Mouse (Mus musculus) neural tube, embryonic 14.5 days (tissue): Measurements from ENCODE around the gene Skap1. TPM values are rescaled to one million over a fixed set of nuclear protein-coding genes. Genes with fewer than 3 reads are reported as not detected.

ENCODE experiments used
- ATAC-seq: fragments of 200-750 bp; cut with Nextera tagmentation; 2 replicates; pipeline ENCODE4 v1.8.0; 2017; ENCODE audit warnings: low read depth, mild to moderate bottlenecking, moderate TSS enrichment, moderate library complexity
- H3K27ac ChIP-seq: fragments of 300-500 bp; sonication (generic); 2 replicates; pipeline ENCODE4 v1.5.1; 2014; ENCODE audit warnings: low read depth, mild to moderate bottlenecking, control low read depth, low read length, moderate library complexity, mixed read lengths
- H3K27me3 ChIP-seq: fragments of 300-500 bp; sonication (generic); 2 replicates; pipeline ENCODE4 v1.6.1; 2014; ENCODE audit warnings: low read length; ENCODE audit not compliant: control insufficient read depth, insufficient read depth
- H3K36me3 ChIP-seq: fragments of 300-500 bp; sonication (generic); 2 replicates; pipeline ENCODE4 v1.6.1; 2014; ENCODE audit warnings: low read length, mixed read lengths; ENCODE audit not compliant: control insufficient read depth, insufficient read depth
- H3K4me1 ChIP-seq: fragments of 300-500 bp; sonication (generic); 2 replicates; pipeline ENCODE4 v1.6.1; 2014; ENCODE audit warnings: low read length; ENCODE audit not compliant: control insufficient read depth, insufficient read depth
- H3K4me2 ChIP-seq: fragments of 300-500 bp; sonication (generic); 2 replicates; pipeline ENCODE4 v1.6.1; 2014; ENCODE audit warnings: mild to moderate bottlenecking, low read depth, low read length, control low read depth
- H3K4me3 ChIP-seq: fragments of 300-500 bp; sonication (generic); 2 replicates; pipeline ENCODE4 v1.5.1; 2014; ENCODE audit warnings: low read depth, low read length, control low read depth, mixed read lengths
- H3K9ac ChIP-seq: fragments of 300-500 bp; sonication (generic); replicated peaks from 2 replicates; pipeline ENCODE4 v1.6.1; 2014; ENCODE audit warnings: low read depth, mild to moderate bottlenecking, control low read depth, low read length, mixed read lengths
- H3K9me3 ChIP-seq: fragments of 300-500 bp; sonication (generic); 2 replicates; pipeline ENCODE4 v1.6.1; 2016; ENCODE audit warnings: low read length; ENCODE audit not compliant: control insufficient read depth
- WGBS: fragments of 180-500 bp; shearing (Covaris S2); extraction: QIAGEN DNeasy Blood & Tissue Kit; methylation state at CpG from one replicate; pipeline ENCODE4 v1.1.7; 2014; 5-methylcytosine and 5-hydroxymethylcytosine counted together
- polyA plus RNA-seq: library from polyadenylated mRNA; unstranded; fragments of >200 nt; fragmentation: Nextera tagmentation; extraction: Ambion mirVana; gene quantifications from 2 replicates; pipeline ENCODE4 v1.2.1, GENCODE M21; 2014

Skap1 gene
- polyA plus RNA-seq, 1 experiment from 2014 or later, result 10.8 TPM

- no peak overlapping the region for H3K4me3 ChIP-seq
- 41% methylated on average over 3 of the region's 3 CpGs for WGBS
- H3K9ac ChIP-seq, result no peak overlapping the region
- H3K27ac ChIP-seq, result no peak overlapping the region
- no peaks in the 10 kb centered on the region for H3K36me3 ChIP-seq
- no peak for ATAC-seq
- H3K27me3 ChIP-seq, result no peaks in the 10 kb centered on the region
- no peaks in the 10 kb centered on the region for H3K9me3 ChIP-seq
- no peak overlapping the region for H3K4me2 ChIP-seq
- peaks cover 12% of the 10 kb centered on the region for H3K4me1 ChIP-seq
Measured at GRCm38 (mm10) chr11:96572515-96572914, 108.1 kb downstream of the Skap1 start.

- Histone ChIP-seq H3K4me2 (no peak overlapping the region), H3K9me3 (no peaks in the 10 kb centered on the region), H3K4me3 (no peak overlapping the region), H3K36me3 (no peaks in the 10 kb centered on the region), H3K9ac (no peak overlapping the region), H3K4me1 (peaks cover 45% of the 10 kb centered on the region), H3K27ac (peak overlapping the region; percentile 48; the same call in 1 of the 2 replicates), H3K27me3 (no peaks in the 10 kb centered on the region)
- ATAC-seq, result no peak
- 7% methylated on average over 14 of the region's 14 CpGs for WGBS
Measured at GRCm38 (mm10) chr11:96576491-96577427, 112.4 kb downstream of the Skap1 start.

GRCm38 (mm10) chr11:96578551-96579283 lies 114.3 kb downstream of the Skap1 start:
- peaks cover 50% of the 10 kb centered on the region for H3K4me1 ChIP-seq
- peak; percentile 75; the same call in 1 of the 2 replicates for ATAC-seq
- peak overlapping the region; percentile 34; the same call in 1 of the 2 replicates for H3K9ac ChIP-seq
- 3% methylated on average over 25 of the region's 25 CpGs for WGBS
- H3K36me3 ChIP-seq, result no peaks in the 10 kb centered on the region
- H3K4me3 ChIP-seq, result peak overlapping the region; percentile 17; the same call in 1 of the 2 replicates
- no peaks in the 10 kb centered on the region for H3K9me3 ChIP-seq
- peak overlapping the region; percentile 52 for H3K4me2 ChIP-seq
- no peaks in the 10 kb centered on the region for H3K27me3 ChIP-seq
- peak overlapping the region; percentile 77 for H3K27ac ChIP-seq

GRCm38 (mm10) chr11:96581604-96582384 lies 117.4 kb downstream of the Skap1 start:
- Histone ChIP-seq H3K36me3 (no peaks in the 10 kb centered on the region), H3K4me2 (no peak overlapping the region), H3K9me3 (no peaks in the 10 kb centered on the region), H3K27ac (peak overlapping the region; percentile 45), H3K4me1 (peaks cover 43% of the 10 kb centered on the region), H3K4me3 (no peak overlapping the region), H3K9ac (no peak overlapping the region), H3K27me3 (no peaks in the 10 kb centered on the region)
- peak; percentile 84 for ATAC-seq
- 14% methylated on average over 10 of the region's 10 CpGs for WGBS

GRCm38 (mm10) chr11:96582595-96582994 lies 118.2 kb downstream of the Skap1 start:
- ATAC-seq, result peak; percentile 46; the same call in 1 of the 2 replicates
- no peaks in the 10 kb centered on the region for H3K9me3 ChIP-seq
- H3K27me3 ChIP-seq, result no peaks in the 10 kb centered on the region
- H3K4me1 ChIP-seq, result peaks cover 37% of the 10 kb centered on the region
- H3K4me3 ChIP-seq, result no peak overlapping the region
- H3K4me2 ChIP-seq, result no peak overlapping the region
- H3K27ac ChIP-seq, result peak overlapping the region; percentile 28; the same call in 1 of the 2 replicates
- H3K9ac ChIP-seq, result no peak overlapping the region
- no peaks in the 10 kb centered on the region for H3K36me3 ChIP-seq
- 12% methylated on average over 10 of the region's 10 CpGs for WGBS

GRCm38 (mm10) chr11:96589828-96590227 lies 125.4 kb downstream of the Skap1 start:
- Histone ChIP-seq H3K4me1 (0 out of 2 replicates have a peak, but pooled peaks cover 12% of the 10 kb centered on the region), H3K9me3 (no peaks in the 10 kb centered on the region), H3K9ac (no peak overlapping the region), H3K27me3 (no peaks in the 10 kb centered on the region), H3K27ac (no peak overlapping the region), H3K4me2 (no peak overlapping the region), H3K36me3 (no peaks in the 10 kb centered on the region), H3K4me3 (no peak overlapping the region)
- ATAC-seq, result no peak
- 81% methylated on average over 3 of the region's 3 CpGs for WGBS

GRCm38 (mm10) chr11:96595890-96596289 lies 131.5 kb downstream of the Skap1 start:
- H3K27ac ChIP-seq, result peak overlapping the region; percentile 88
- ATAC-seq, result no peak
- 10% methylated on average over 12 of the region's 12 CpGs for WGBS
- H3K4me2 ChIP-seq, result peak overlapping the region; percentile 49
- H3K9ac ChIP-seq, result peak overlapping the region; percentile 55
- peaks cover 29% of the 10 kb centered on the region for H3K4me1 ChIP-seq
- H3K36me3 ChIP-seq, result no peaks in the 10 kb centered on the region
- H3K9me3 ChIP-seq, result no peaks in the 10 kb centered on the region
- H3K27me3 ChIP-seq, result no peaks in the 10 kb centered on the region
- peak overlapping the region; percentile 25 for H3K4me3 ChIP-seq

GRCm38 (mm10) chr11:96596301-96596700 lies 131.9 kb downstream of the Skap1 start:
- no peaks in the 10 kb centered on the region for H3K27me3 ChIP-seq
- peaks cover 29% of the 10 kb centered on the region for H3K4me1 ChIP-seq
- WGBS, result 6% methylated on average over 6 of the region's 6 CpGs
- no peaks in the 10 kb centered on the region for H3K9me3 ChIP-seq
- H3K36me3 ChIP-seq, result no peaks in the 10 kb centered on the region
- H3K9ac ChIP-seq, result peak overlapping the region; percentile 55
- H3K4me2 ChIP-seq, result peak overlapping the region; percentile 49
- ATAC-seq, result no peak
- H3K27ac ChIP-seq, result peak overlapping the region; percentile 88
- peak overlapping the region; percentile 25; the same call in 1 of the 2 replicates for H3K4me3 ChIP-seq
